In genomic region chr10:22360252-22360651, GRCm38 (mm10) we compare ENCODE assay signal across 13 mouse cellular contexts. TPM values are rescaled to one million over a fixed set of nuclear protein-coding genes. Genes with fewer than 3 reads are reported as not detected.
DNase-seq lines count a peak whose midpoint lies in the region; ATAC-seq and TF ChIP-seq lines count a peak whose summit lies in the region.
"Not testable (repeated sequence)": the region's sequence is repeated elsewhere in the genome, so short reads cannot be mapped to it uniquely, and the experiment has no call there.
"Had no signal": no experiment of that assay in that cellular context is flagged by ENCODE, and none has a peak within 500 bp of the region (broad histone marks: within the 10 kb centered on the region; RNA-seq: fewer than 3 reads in every experiment).

Raet1d (plus strand) TSS chr10:22360552.

- peak within 1 kb of the TSS; percentile 59 for H3K4me2 ChIP-seq in heart, embryonic 13.5 days
- peak within 1 kb of the TSS; percentile 43; the same call in 1 of the 2 replicates for H3K4me2 ChIP-seq in intestine, embryonic 15.5 days (replicated peaks)
- not testable (repeated sequence) for H3K4me2 ChIP-seq in limb, embryonic 11.5 days (ENCODE audit: low read depth, severe bottlenecking); liver, postnatal 0 days (ENCODE audit: low read depth, low read length)
- peak within 1 kb of the TSS; percentile 36; the same call in 1 of the 2 replicates for H3K4me2 ChIP-seq in midbrain, embryonic 15.5 days
- H3K4me2 ChIP-seq in stomach, postnatal 0 days (replicated peaks; ENCODE audit: low read depth), result 0 out of 2 replicates have a peak within 1 kb of the TSS, but pooled peaks have one; percentile 36

- H3K27me3 ChIP-seq in heart, embryonic 13.5 days (replicated peaks); intestine, embryonic 15.5 days (replicated peaks); limb, embryonic 11.5 days (ENCODE audit: control insufficient read depth, insufficient read depth, low read length); liver, postnatal 0 days (ENCODE audit: insufficient read depth, low read length); midbrain, embryonic 15.5 days (replicated peaks); stomach, postnatal 0 days (ENCODE audit: control insufficient read depth, insufficient read depth, low read length): not testable (repeated sequence)

- not testable (repeated sequence) for TF ChIP-seq EP300 in liver, postnatal 0 days (IDR thresholded peaks at IDR 0.05; ENCODE audit: low read depth); stomach, postnatal 0 days (optimal IDR thresholded peaks at IDR 0.05)

- not testable (repeated sequence) for TF ChIP-seq POLR2A in embryonic fibroblast, embryonic 13.5 days (IDR thresholded peaks at IDR 0.05; ENCODE audit: low read depth, low read length)

- not testable (repeated sequence) for H3K4me1 ChIP-seq in ES-E14 (ENCODE audit: control insufficient read depth in 2 of 2, insufficient read depth in 2 of 2, low read length in 2 of 2, poor library complexity in 1 of 2); embryonic fibroblast, embryonic 13.5 days (ENCODE audit: control insufficient read depth, insufficient read depth, low read length); heart, embryonic 13.5 days; intestine, embryonic 15.5 days (replicated peaks); limb, embryonic 11.5 days (ENCODE audit: control insufficient read depth, insufficient read depth, low read length); liver, postnatal 0 days (ENCODE audit: insufficient read depth); midbrain, embryonic 15.5 days; stomach, postnatal 0 days (replicated peaks; ENCODE audit: control insufficient read depth, insufficient read depth)

- H3K9ac ChIP-seq in ES-E14 (ENCODE audit: insufficient read depth, low read depth, low read length, poor library complexity, severe bottlenecking); heart, embryonic 13.5 days; intestine, embryonic 15.5 days; limb, embryonic 11.5 days (ENCODE audit: low read length); liver, postnatal 0 days (replicated peaks); midbrain, embryonic 15.5 days; stomach, postnatal 0 days (ENCODE audit: low read length): not testable (repeated sequence)

- in situ Hi-C loops in ES-E14 (cut with MboI; ENCODE audit: low sequenced_read_pairs in 2 of 2, unreplicated experiment in 2 of 2), result not testable (repeated sequence)

- ATAC-seq in heart, embryonic 13.5 days (ENCODE audit: extremely low read depth, insufficient number of reproducible peaks, low FRiP score, low TSS enrichment); intestine, embryonic 15.5 days; limb, embryonic 11.5 days (ENCODE audit: insufficient number of reproducible peaks, low FRiP score, low TSS enrichment, low read depth); liver, postnatal 0 days; midbrain, embryonic 15.5 days (replicated peaks); stomach, postnatal 0 days (ENCODE audit: low FRiP score, low TSS enrichment): not testable (repeated sequence)

- not testable (repeated sequence) for H3K4me3 ChIP-seq in ES-E14 (ENCODE audit: insufficient read depth in 1 of 2, low read depth in 1 of 2, low read length in 2 of 2, poor library complexity in 1 of 2, severe bottlenecking in 1 of 2); embryonic fibroblast, embryonic 13.5 days (ENCODE audit: insufficient read depth, low read length); intestine, embryonic 15.5 days (replicated peaks); limb, embryonic 11.5 days (ENCODE audit: low read depth, low read length); liver, postnatal 0 days (ENCODE audit: low read depth, low read length); midbrain, embryonic 15.5 days; stomach, postnatal 0 days (ENCODE audit: low read depth, low read length)
- peak within 1 kb of the TSS; percentile 39 for H3K4me3 ChIP-seq in heart, embryonic 13.5 days

- TF ChIP-seq CTCF in embryonic fibroblast, embryonic 13.5 days (IDR thresholded peaks at IDR 0.05; ENCODE audit: borderline replicate concordance, insufficient read depth, low read length); liver, postnatal 0 days (IDR thresholded peaks at IDR 0.05; ENCODE audit: low read depth); stomach, postnatal 0 days (IDR thresholded peaks at IDR 0.05; ENCODE audit: low read depth): not testable (repeated sequence)

- H3K27ac ChIP-seq in ES-E14 (ENCODE audit: insufficient read depth, low read depth, low read length, poor library complexity, severe bottlenecking); embryonic fibroblast, embryonic 13.5 days (ENCODE audit: insufficient read depth, low read length); heart, embryonic 13.5 days (replicated peaks); intestine, embryonic 15.5 days; limb, embryonic 11.5 days (replicated peaks; ENCODE audit: low read depth, low read length); liver, postnatal 0 days (ENCODE audit: low read depth); midbrain, embryonic 15.5 days; stomach, postnatal 0 days (replicated peaks): not testable (repeated sequence)

- not testable (repeated sequence) for DNase-seq in ES-E14 (ENCODE audit: low read depth, low spot score); limb, embryonic 11.5 days (ENCODE audit: low spot score); liver, postnatal 0 days; stomach, postnatal 0 days (ENCODE audit: low spot score)

- not testable (repeated sequence) for H3K36me3 ChIP-seq in ES-E14 (ENCODE audit: control insufficient read depth, insufficient read depth, low read length, poor library complexity, severe bottlenecking); heart, embryonic 13.5 days; intestine, embryonic 15.5 days; limb, embryonic 11.5 days (ENCODE audit: control insufficient read depth, insufficient read depth, low read length); liver, postnatal 0 days (replicated peaks; ENCODE audit: insufficient read depth, low read length); midbrain, embryonic 15.5 days (replicated peaks); stomach, postnatal 0 days (ENCODE audit: control insufficient read depth, insufficient read depth, low read length)

- H3K9me3 ChIP-seq in ES-E14 (ENCODE audit: control insufficient read depth, insufficient read depth, low read depth, low read length); heart, embryonic 13.5 days; intestine, embryonic 15.5 days; limb, embryonic 11.5 days (ENCODE audit: control insufficient read depth, low read length); liver, postnatal 0 days (ENCODE audit: low read length); midbrain, embryonic 15.5 days; stomach, postnatal 0 days (ENCODE audit: control insufficient read depth, low read length): not testable (repeated sequence)

- WGBS in heart, embryonic 13.5 days, result 75% methylated on average over 3 of the region's 3 CpGs
- WGBS in intestine, embryonic 15.5 days, result 68% methylated on average over 3 of the region's 3 CpGs
- WGBS in limb, embryonic 11.5 days, result 73% methylated on average over 3 of the region's 3 CpGs
- 59% methylated on average over 3 of the region's 3 CpGs for WGBS in liver, postnatal 0 days (ENCODE audit: insufficient replicate concordance)
- WGBS in midbrain, embryonic 15.5 days, result 74% methylated on average over 3 of the region's 3 CpGs
- 65% methylated on average over 3 of the region's 3 CpGs for WGBS in stomach, postnatal 0 days

RNA-seq across cellular contexts. Expression of gene Raet1d, which starts in this region (rescaled TPM):
- 16.5 and 26.5 TPM in 2 replicates for total RNA-seq in ES-E14 (2012; rRNA removed)
- 27.3 and 29.8 TPM in 2 replicates for polyA plus RNA-seq in embryonic fibroblast, embryonic 13.5 days (2011; ENCODE audit: insufficient read length, low read depth, missing spikeins)
- polyA plus RNA-seq in heart, embryonic 13.5 days (2015; fragmentation: Nextera tagmentation; extraction: Ambion mirVana), result 7.2 and 9.1 TPM in 2 replicates
- polyA plus RNA-seq in intestine, embryonic 15.5 days (2015; fragmentation: Nextera tagmentation; extraction: Ambion mirVana), result 9.1 and 10.8 TPM in 2 replicates
- polyA plus RNA-seq in limb, embryonic 11.5 days (2014; fragmentation: Nextera tagmentation; extraction: Ambion mirVana), result 20.1 and 20.8 TPM in 2 replicates
- polyA plus RNA-seq in liver, postnatal 0 days (2015; fragmentation: Nextera tagmentation; extraction: Ambion mirVana), result 14.8 and 18.4 TPM in 2 replicates
- polyA plus RNA-seq in midbrain, embryonic 15.5 days (2015; fragmentation: Nextera tagmentation; extraction: Ambion mirVana), result 1.4 and 2.4 TPM in 2 replicates
- polyA plus RNA-seq in stomach, postnatal 0 days (2015; fragmentation: Nextera tagmentation; extraction: Ambion mirVana), result 0.97 and 1.5 TPM in 2 replicates
- total RNA-seq: gastrocnemius, postnatal 14 days; heart, adult 18-20 months; layer of hippocampus, adult 8-10 months; left cerebral cortex, postnatal 25 days had no signal
- polyA plus RNA-seq: small intestine, adult 2 months had no signal
